Mouse (Mus musculus) brain, embryonic 14.5 days (tissue): ENCODE measurements around the gene Prr5.

ENCODE experiments used
- CTCF ChIP-seq: fragments of 200-500 bp; IDR thresholded peaks from 2 replicates; pipeline ENCODE4 v1.5.1; 2012; ENCODE audit warnings: inconsistent platforms, mild to moderate bottlenecking, moderate library complexity, borderline replicate concordance; ENCODE audit not compliant: insufficient read depth, insufficient read length; ENCODE audit errors: extremely low read depth
- POLR2A ChIP-seq: fragments of 200-500 bp; IDR thresholded peaks from 2 replicates; pipeline ENCODE4 v1.6.1; 2012; ENCODE audit warnings: mild to moderate bottlenecking, inconsistent platforms, borderline replicate concordance; ENCODE audit not compliant: poor library complexity, insufficient read depth, insufficient read length, severe bottlenecking; ENCODE audit errors: extremely low read depth

GRCm38 (mm10) chr15:84639072-84639450 lies 30.4 kb upstream of the Prr5 start:
- TF ChIP-seq POLR2A (no peak), CTCF (no peak)
